Mouse (Mus musculus): Measurements from ENCODE around the gene Arhgap15. TPM values are rescaled to one million over a fixed set of nuclear protein-coding genes. Genes with fewer than 3 reads are reported as not detected.
A peak's percentile ranks its signal among the peaks of the same experiment; 100 is the strongest.

The Arhgap15 gene
- polyA plus RNA-seq, 1 experiment from 2014 or later = 3.0 TPM

- ATAC-seq (ENCODE audit: insufficient read depth, low FRiP score, low read depth) = no peak
- H3K36me3 ChIP-seq = no peaks in the 10 kb centered on the region
- no peaks in the 10 kb centered on the region for H3K27me3 ChIP-seq (replicated peaks)
- H3K4me2 ChIP-seq = no peak overlapping the region
- H3K9me3 ChIP-seq = no peaks in the 10 kb centered on the region
- H3K27ac ChIP-seq = no peak overlapping the region
- no peak overlapping the region for H3K9ac ChIP-seq
- no peak overlapping the region for H3K4me3 ChIP-seq (replicated peaks)
- WGBS = 70% methylated on average over 5 of the region's 5 CpGs
- no peaks in the 10 kb centered on the region for H3K4me1 ChIP-seq
Observed at GRCm38 (mm10) chr2:44065067-44065466, 316.4 kb downstream of the Arhgap15 start.

GRCm38 (mm10) chr2:44068151-44068840 lies 319.7 kb downstream of the Arhgap15 start:
- H3K4me1 ChIP-seq = no peaks in the 10 kb centered on the region
- no peaks in the 10 kb centered on the region for H3K27me3 ChIP-seq (replicated peaks)
- H3K4me2 ChIP-seq = no peak overlapping the region
- no peak overlapping the region for H3K9ac ChIP-seq
- no peak overlapping the region for H3K27ac ChIP-seq
- ATAC-seq (ENCODE audit: insufficient read depth, low FRiP score, low read depth) = no peak
- 76% methylated on average over 7 of the region's 7 CpGs for WGBS
- no peaks in the 10 kb centered on the region for H3K36me3 ChIP-seq
- no peak overlapping the region for H3K4me3 ChIP-seq (replicated peaks)
- no peaks in the 10 kb centered on the region for H3K9me3 ChIP-seq

- Histone ChIP-seq H3K4me2 (no peak overlapping the region), H3K9ac (no peak overlapping the region), H3K27me3 (replicated peaks) (no peaks in the 10 kb centered on the region), H3K9me3 (no peaks in the 10 kb centered on the region), H3K4me3 (replicated peaks) (no peak overlapping the region), H3K27ac (no peak overlapping the region), H3K36me3 (no peaks in the 10 kb centered on the region), H3K4me1 (no peaks in the 10 kb centered on the region)
- WGBS = 90% methylated on average over 2 of the region's 2 CpGs
- ATAC-seq (ENCODE audit: insufficient read depth, low FRiP score, low read depth) = no peak
Observed at GRCm38 (mm10) chr2:44068906-44069305, 320.3 kb downstream of the Arhgap15 start.

- Histone ChIP-seq H3K27me3 (replicated peaks) (no peaks in the 10 kb centered on the region), H3K4me2 (no peak overlapping the region), H3K9me3 (no peaks in the 10 kb centered on the region), H3K9ac (no peak overlapping the region), H3K27ac (no peak overlapping the region), H3K4me1 (no peaks in the 10 kb centered on the region), H3K4me3 (replicated peaks) (no peak overlapping the region), H3K36me3 (no peaks in the 10 kb centered on the region)
- ATAC-seq (ENCODE audit: insufficient read depth, low FRiP score, low read depth) = no peak
Observed at GRCm38 (mm10) chr2:44076570-44076969, 327.9 kb downstream of the Arhgap15 start.

GRCm38 (mm10) chr2:44080530-44080929 lies 331.9 kb downstream of the Arhgap15 start:
- H3K4me2 ChIP-seq = no peak overlapping the region
- no peaks in the 10 kb centered on the region for H3K4me1 ChIP-seq
- no peaks in the 10 kb centered on the region for H3K27me3 ChIP-seq (replicated peaks)
- WGBS = 79% methylated on average over 6 of the region's 6 CpGs
- H3K9ac ChIP-seq = no peak overlapping the region
- no peaks in the 10 kb centered on the region for H3K9me3 ChIP-seq
- no peak for ATAC-seq (ENCODE audit: insufficient read depth, low FRiP score, low read depth)
- H3K4me3 ChIP-seq (replicated peaks) = no peak overlapping the region
- H3K36me3 ChIP-seq = no peaks in the 10 kb centered on the region
- no peak overlapping the region for H3K27ac ChIP-seq

GRCm38 (mm10) chr2:44081241-44081640 lies 332.6 kb downstream of the Arhgap15 start:
- Histone ChIP-seq H3K4me1 (no peaks in the 10 kb centered on the region), H3K9ac (no peak overlapping the region), H3K27ac (no peak overlapping the region), H3K36me3 (no peaks in the 10 kb centered on the region), H3K4me2 (no peak overlapping the region), H3K9me3 (no peaks in the 10 kb centered on the region), H3K27me3 (replicated peaks) (no peaks in the 10 kb centered on the region), H3K4me3 (replicated peaks) (no peak overlapping the region)
- no peak for ATAC-seq (ENCODE audit: insufficient read depth, low FRiP score, low read depth)
- 73% methylated on average over 4 of the region's 4 CpGs for WGBS

GRCm38 (mm10) chr2:44084471-44084870 lies 335.8 kb downstream of the Arhgap15 start:
- no peak overlapping the region for H3K9ac ChIP-seq
- no peak overlapping the region for H3K4me3 ChIP-seq (replicated peaks)
- no peak overlapping the region for H3K4me2 ChIP-seq
- no peaks in the 10 kb centered on the region for H3K4me1 ChIP-seq
- no peaks in the 10 kb centered on the region for H3K36me3 ChIP-seq
- no peaks in the 10 kb centered on the region for H3K9me3 ChIP-seq
- WGBS = 52% methylated on average over 2 of the region's 2 CpGs
- ATAC-seq (ENCODE audit: insufficient read depth, low FRiP score, low read depth) = no peak
- no peaks in the 10 kb centered on the region for H3K27me3 ChIP-seq (replicated peaks)
- H3K27ac ChIP-seq = no peak overlapping the region

GRCm38 (mm10) chr2:44086403-44087056 lies 337.9 kb downstream of the Arhgap15 start:
- no peak overlapping the region for H3K9ac ChIP-seq
- H3K4me1 ChIP-seq = no peaks in the 10 kb centered on the region
- ATAC-seq (ENCODE audit: insufficient read depth, low FRiP score, low read depth) = no peak
- no peak overlapping the region for H3K27ac ChIP-seq
- no peak overlapping the region for H3K4me2 ChIP-seq
- no peaks in the 10 kb centered on the region for H3K9me3 ChIP-seq
- WGBS = 59% methylated on average over 5 of the region's 5 CpGs
- H3K36me3 ChIP-seq = no peaks in the 10 kb centered on the region
- no peaks in the 10 kb centered on the region for H3K27me3 ChIP-seq (replicated peaks)
- no peak overlapping the region for H3K4me3 ChIP-seq (replicated peaks)

- no peak for ATAC-seq (ENCODE audit: insufficient read depth, low FRiP score, low read depth)
- WGBS = 78% methylated on average over 4 of the region's 4 CpGs
Observed at GRCm38 (mm10) chr2:44098552-44098951, 349.9 kb downstream of the Arhgap15 start.

GRCm38 (mm10) chr2:44102351-44102750 lies 353.7 kb downstream of the Arhgap15 start:
- WGBS = 88% methylated on average over 6 of the region's 6 CpGs
- Histone ChIP-seq H3K4me3 (replicated peaks) (no peak overlapping the region), H3K27me3 (replicated peaks) (no peaks in the 10 kb centered on the region), H3K9ac (no peak overlapping the region), H3K27ac (peak overlapping the region; percentile 23; the same call in 1 of the 2 replicates), H3K4me1 (0 out of 2 replicates have a peak, but pooled peaks cover 3% of the 10 kb centered on the region), H3K36me3 (no peaks in the 10 kb centered on the region), H3K4me2 (no peak overlapping the region), H3K9me3 (no peaks in the 10 kb centered on the region)
- ATAC-seq (ENCODE audit: insufficient read depth, low FRiP score, low read depth) = no peak

More at GRCm38 (mm10) chr2:44098552-44098951, 349.9 kb downstream of the Arhgap15 start:
- Histone ChIP-seq H3K9me3 (no peaks in the 10 kb centered on the region), H3K36me3 (no peaks in the 10 kb centered on the region), H3K27ac (no peak overlapping the region), H3K27me3 (replicated peaks) (no peaks in the 10 kb centered on the region), H3K4me1 (no peaks in the 10 kb centered on the region), H3K4me2 (no peak overlapping the region), H3K4me3 (replicated peaks) (no peak overlapping the region), H3K9ac (no peak overlapping the region)

GRCm38 (mm10) chr2:44103321-44103720 lies 354.7 kb downstream of the Arhgap15 start:
- Histone ChIP-seq H3K27ac (peak overlapping the region; percentile 61), H3K9ac (no peak overlapping the region)

GRCm38 (mm10) chr2:44103742-44104141 lies 355.1 kb downstream of the Arhgap15 start:
- no peaks in the 10 kb centered on the region for H3K9me3 ChIP-seq
- WGBS = 66% methylated on average over 5 of the region's 5 CpGs
- H3K4me2 ChIP-seq = no peak overlapping the region
- 0 out of 2 replicates have a peak, but pooled peaks cover 3% of the 10 kb centered on the region for H3K4me1 ChIP-seq
- H3K9ac ChIP-seq = no peak overlapping the region
- no peak for ATAC-seq (ENCODE audit: insufficient read depth, low FRiP score, low read depth)
- no peaks in the 10 kb centered on the region for H3K36me3 ChIP-seq
- H3K4me3 ChIP-seq (replicated peaks) = no peak overlapping the region
- no peaks in the 10 kb centered on the region for H3K27me3 ChIP-seq (replicated peaks)
- peak overlapping the region; percentile 95; the same call in 1 of the 2 replicates for H3K27ac ChIP-seq

More at GRCm38 (mm10) chr2:44103321-44103720, 354.7 kb downstream of the Arhgap15 start:
- no peaks in the 10 kb centered on the region for H3K36me3 ChIP-seq
- no peak; the same call in 1 of the 2 replicates for ATAC-seq (ENCODE audit: insufficient read depth, low FRiP score, low read depth)
- no peak overlapping the region for H3K4me3 ChIP-seq (replicated peaks)
- 53% methylated on average over 8 of the region's 8 CpGs for WGBS
- no peaks in the 10 kb centered on the region for H3K27me3 ChIP-seq (replicated peaks)
- no peaks in the 10 kb centered on the region for H3K9me3 ChIP-seq
- H3K4me1 ChIP-seq = 0 out of 2 replicates have a peak, but pooled peaks cover 3% of the 10 kb centered on the region
- no peak overlapping the region for H3K4me2 ChIP-seq

All from stomach, embryonic 15.5 days (tissue).